Mouse (Mus musculus) c-Kit-positive CD71-positive TER-119-negative erythroid progenitor cells, embryonic 14.5 days (primary cell): Measurements from ENCODE around the gene Tpo.

Experiments used
- DNase-seq: peaks from one replicate; pipeline ENCODE4 v3.0.0-alpha.2; 2013; ENCODE audit warnings: low read depth

Tpo gene

DNA sequence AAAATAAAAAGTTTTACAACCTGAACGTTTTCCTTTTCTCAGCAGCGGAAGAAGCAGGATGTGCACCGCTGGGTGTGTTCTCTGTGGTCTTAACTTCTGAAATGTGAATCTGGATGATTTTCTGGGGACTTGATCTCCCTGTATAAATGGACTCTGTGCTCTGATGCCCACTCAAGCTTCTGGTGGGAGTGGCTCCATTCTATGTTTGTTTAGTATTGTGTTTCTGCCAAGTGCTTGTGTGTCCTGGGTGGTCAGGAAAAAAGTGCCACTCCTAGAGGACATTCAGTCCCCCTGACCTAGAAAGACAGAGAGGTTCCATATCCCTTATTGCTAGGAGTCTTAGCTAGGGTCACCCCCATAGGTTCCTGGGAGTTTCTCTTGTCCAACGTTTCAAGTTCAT lies at the start of gene Tpo:
Tpo (minus strand) TSS at position 101 of the 400 bp plus-strand sequence.
- no peak for DNase-seq

DNA sequence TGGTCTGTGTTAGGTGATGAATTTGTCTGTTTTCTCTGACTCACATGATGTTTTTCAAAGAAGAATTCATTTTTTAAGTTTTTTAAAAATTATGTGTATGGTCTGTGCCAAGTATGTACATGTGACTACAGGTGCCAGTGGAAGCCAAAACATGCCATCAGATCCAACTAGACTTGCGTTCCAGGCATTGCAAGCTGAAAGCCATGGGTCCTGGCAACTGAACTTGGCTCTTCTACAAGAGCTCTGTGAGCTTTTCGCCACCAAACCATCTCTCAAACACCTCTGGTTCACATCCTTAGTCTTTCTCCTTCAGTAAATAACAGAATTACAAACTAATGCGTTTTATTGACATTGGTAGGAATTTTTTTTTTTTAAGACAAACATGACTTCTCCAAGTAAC lies 49.3 kb upstream of the Tpo start:
- DNase-seq: no peak

DNA sequence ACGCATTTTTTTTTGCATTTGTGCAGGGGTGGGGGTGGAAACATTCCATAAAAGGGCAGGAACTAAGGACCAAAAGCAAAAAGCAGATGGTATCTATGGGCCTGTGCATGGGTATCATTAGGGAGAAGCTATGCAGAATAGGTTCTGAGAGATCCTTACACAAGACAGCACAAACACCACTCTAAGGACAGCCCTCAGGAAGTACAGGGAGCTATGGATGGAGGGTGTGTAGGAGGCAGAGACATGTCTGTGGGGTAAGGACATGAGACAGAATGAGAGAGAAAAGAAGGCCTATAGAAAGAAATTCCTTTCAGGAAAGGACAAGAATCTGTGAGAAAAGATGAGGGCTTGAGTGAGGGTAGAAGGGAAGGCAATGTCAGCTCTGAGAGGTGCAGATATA lies 47.2 kb upstream of the Tpo start:
- DNase-seq: no peak

GRCm38 (mm10) chr12:30177966-30178365 lies 45.5 kb upstream of the Tpo start:
- DNase-seq: no peak

DNA sequence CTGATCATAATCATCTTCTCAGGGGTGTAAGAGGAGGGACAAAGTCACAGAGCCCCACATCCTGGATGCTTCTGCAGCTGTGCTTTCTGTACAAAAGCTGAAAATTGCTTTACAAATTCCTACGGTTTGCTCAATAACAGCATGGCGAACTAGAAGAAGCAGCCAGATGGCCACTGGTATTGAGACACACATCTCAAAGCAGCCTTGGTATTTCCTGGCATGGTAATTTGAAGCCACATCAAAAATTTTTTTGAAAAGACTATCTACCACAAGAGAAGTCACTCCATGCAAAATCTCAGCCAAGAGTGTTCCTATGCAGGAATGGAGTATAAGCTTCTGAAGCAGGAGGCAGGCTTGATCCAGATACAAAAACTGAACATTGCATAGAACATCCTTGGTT lies 45.1 kb upstream of the Tpo start:
- DNase-seq: no peak

DNA sequence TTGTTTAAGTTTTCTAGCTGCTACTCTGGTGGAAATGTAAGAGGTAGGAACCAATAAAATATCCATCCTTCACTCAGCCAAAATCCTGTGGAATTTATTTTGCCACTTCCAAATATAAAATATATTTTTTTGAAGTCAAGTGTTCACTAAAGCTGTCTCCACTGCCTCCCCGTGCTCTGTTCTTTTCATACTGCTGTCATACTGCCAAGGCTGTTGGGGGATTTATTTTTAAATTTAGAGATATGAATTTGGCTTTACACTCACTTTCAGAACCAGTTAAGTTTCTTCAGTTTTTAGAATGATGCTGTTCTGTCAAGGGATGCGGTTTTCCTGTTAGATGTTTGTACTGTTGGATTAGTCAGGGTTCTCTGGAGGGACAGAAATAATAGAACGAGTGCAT lies 36.1 kb upstream of the Tpo start:
- no peak for DNase-seq

GRCm38 (mm10) chr12:30164538-30164937 lies 32.1 kb upstream of the Tpo start:
- DNase-seq: no peak

DNA sequence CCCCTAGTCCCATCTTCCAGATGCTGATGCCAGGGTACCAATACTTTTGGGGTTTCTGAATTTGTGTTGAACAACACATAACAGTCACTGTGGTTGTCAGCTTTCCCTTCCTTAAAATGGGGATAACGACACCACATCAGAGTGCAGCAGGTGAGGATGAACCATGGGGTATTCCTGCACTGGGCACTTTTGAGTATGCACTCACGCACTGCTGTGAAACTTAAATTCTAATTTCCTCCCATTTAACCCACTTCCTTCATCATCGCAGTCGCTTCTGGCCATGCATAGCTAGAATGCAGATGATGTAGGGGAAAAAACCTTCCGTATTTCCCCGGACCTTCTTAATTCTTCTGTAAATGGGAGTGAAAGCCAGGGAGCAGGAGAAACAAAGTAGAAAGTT lies 31.6 kb upstream of the Tpo start:
- no peak for DNase-seq

- DNase-seq: no peak
Observed at GRCm38 (mm10) chr12:30161731-30162406, 29.4 kb upstream of the Tpo start.

DNA sequence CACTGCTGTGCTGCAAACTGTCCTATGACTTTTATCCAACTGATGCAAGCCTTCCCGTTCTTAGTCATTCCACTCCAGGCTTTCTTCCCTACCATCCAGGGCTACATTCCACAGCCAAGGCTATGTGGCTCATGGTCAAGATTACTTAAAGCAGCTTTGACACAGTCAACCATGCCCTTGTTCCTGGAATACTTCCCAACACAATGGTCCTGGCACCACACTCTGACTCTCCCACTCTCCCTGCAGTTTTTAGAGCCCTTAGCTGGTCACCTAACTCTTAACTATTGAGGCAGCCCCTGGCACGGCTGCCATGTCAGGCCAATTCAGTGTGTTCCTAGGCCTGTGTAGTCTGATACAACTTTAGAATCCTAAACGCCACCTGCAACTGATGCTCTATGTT lies 28.1 kb upstream of the Tpo start:
- no peak for DNase-seq

DNA sequence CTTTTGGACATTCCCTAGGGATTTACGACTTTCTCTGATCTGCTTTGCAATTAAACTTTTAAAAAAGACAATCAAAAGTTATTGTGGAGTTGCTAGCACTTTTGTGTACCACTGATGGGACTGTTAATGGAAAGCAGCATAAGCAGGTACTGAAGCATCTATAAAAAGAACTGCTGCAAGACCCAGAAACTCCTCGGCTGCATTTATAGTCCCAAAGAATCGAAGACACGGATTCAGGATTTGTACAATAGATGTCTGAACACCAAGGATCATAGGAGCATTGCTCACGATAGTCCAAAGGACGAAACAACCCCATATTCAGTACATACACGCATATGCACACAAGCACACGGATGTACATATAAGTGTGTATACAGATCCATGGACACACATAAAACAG lies 27.4 kb upstream of the Tpo start:
- no peak for DNase-seq

DNA sequence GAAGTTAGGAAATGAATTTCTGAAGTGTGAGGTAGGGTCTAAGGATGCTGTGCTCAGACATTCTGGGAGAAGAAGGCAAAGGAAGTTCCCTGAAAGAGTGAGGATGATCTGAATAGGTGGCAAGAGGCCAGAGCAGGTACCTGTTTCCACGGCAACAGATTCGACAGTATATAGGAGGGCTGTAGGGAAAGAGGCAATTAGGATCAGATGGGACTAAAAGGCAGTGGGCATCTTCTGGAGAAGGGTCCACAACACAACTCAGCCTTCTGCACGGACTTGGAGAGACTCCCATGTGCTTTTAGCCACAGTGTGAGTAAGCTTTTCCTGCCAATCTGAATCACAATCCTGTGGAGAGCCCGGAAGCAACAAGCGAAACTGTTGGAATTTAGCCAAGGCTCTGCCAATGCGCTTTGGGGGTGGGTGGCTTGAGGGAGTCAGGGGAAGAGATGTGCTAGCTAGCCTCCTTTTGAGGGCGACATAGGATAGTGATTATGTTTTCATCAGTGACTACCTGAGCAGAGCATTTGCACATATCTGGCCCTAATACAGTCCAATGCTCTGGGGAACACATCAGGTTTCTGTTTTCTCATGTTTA lies 21.8 kb upstream of the Tpo start:
- no peak for DNase-seq

- DNase-seq: no peak
Observed at GRCm38 (mm10) chr12:30142085-30142484, 9.7 kb upstream of the Tpo start.

DNA sequence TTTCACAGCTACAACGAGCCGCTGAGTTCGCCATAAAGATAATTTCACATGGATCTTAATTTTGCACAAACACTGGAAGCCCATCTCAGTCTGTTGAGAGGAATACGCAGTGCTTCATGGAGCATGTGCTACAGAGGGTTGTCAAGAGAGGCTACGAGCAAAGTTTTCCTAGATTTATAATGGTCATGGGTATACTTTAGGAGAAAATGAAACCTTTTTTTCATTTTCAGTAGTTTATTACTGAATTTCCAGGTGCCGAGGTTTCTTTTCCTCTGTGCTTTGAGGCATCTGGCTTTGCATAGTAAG lies 3.1 kb downstream of the Tpo start:
- no peak for DNase-seq

DNA sequence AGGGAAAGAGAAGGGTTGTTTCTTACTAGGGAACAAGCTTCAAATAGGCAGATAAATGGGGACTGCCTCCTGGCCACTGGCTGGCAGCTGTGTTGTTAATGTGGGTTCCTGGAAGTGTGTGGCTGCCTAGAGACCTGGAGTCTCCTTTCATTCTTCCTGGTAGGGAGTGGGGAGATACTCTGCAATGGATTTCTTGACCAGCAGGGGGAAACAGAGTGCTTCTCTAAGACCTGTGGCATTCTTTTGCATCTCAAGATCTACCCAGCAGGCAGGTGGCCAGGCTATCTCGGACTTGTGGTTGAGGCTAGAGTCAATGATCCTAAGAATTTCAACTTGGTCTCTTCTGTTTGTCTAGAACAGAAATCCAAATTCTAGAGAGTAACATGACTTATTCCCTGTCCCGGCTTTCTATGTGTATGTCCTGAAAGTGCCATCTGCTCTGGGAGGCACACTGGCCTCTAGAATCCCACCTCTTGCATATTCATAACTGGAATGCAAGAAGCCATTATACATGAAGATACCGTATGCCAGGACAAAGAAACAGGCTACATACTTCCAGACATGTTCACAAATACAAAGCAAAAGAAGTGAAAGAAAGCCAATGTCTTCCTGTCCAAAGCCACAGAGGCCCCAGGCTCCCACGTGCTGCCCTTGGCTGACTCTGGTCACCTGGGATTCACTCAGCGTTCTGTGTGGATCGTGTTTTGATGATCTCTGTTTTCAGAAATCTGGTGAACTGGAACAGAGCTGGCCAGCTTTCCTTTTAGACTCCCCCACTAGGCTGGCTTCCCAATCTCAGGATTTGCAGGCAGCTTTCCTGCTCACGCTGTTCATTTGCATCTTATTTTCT lies 3.6 kb downstream of the Tpo start:
- no peak for DNase-seq

GRCm38 (mm10) chr12:30122347-30122746 lies 10.1 kb downstream of the Tpo start:
- DNase-seq: no peak

GRCm38 (mm10) chr12:30112271-30112670 lies 20.2 kb downstream of the Tpo start:
- DNase-seq: no peak

GRCm38 (mm10) chr12:30109646-30110605 lies 22.5 kb downstream of the Tpo start:
- no peak for DNase-seq

GRCm38 (mm10) chr12:30102891-30103565 lies 29.4 kb downstream of the Tpo start:
- DNase-seq: no peak

DNA sequence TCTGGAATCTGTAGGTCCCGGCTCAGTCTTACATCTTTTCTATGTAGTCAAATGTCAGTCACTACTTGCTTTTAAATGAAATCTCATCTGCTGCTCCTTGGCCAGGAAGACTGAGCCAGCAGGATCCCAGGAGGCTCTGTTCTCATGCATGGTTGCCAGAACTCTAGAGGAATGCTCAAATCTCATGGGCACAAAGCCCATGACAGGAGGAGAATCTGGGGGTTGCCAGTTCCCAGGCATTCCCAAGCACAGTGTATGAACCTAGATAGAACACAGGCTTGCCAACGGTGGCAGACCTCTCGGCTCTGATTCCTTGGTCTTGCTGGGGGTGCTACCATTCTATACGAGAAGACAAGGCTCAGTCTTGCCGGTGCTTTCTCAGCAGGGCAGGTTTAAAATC lies 40.3 kb downstream of the Tpo start:
- no peak for DNase-seq

DNA sequence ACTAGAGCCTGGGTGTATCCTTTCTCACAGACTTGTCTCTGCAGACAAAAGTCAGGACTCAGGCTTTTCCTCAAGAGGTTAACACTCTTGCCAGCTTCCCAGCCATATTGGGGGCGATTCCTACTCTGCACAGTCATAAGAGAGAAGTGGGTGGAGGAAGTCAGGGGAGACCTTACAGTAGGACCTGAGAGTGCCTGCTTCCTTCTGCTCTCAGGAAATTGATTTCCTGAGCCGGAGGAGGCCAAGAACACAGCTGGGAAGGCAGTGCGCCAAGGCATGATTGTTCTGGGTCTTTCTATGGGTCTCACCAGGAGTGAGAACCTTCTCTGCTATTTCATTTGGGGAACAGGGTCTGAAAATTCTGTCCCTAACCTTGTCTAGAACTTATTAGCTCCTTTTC lies 48.5 kb downstream of the Tpo start:
- no peak for DNase-seq

DNA sequence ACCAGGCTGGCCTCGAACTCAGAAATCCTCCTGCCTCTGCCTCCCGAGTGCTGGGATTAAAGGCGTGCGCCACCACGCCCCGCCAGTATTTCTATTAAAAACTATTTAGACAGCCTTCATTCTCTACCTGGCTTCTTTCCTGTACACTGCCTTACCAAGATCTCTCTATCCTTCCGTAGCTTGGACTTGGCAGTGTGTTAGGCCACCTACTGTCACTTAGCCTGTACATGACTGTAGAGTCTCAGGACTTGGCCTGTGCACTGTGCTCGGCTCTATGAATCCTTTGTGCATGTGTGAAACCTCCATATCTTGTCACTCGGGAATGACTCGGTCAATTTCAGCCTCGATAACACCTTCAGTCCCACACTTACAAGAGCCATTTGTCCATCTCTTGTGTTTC lies 55.4 kb downstream of the Tpo start:
- DNase-seq: no peak
